Mouse (Mus musculus): Measurements from ENCODE around the gene Rbbp6.

The Rbbp6 gene

GRCm38 (mm10) chr7:122970864-122971420, 5.5 kb downstream of the Rbbp6 start:
- no peak for DNase-seq (ENCODE audit: extremely low read depth, low read depth, low spot score)

GRCm38 (mm10) chr7:122972006-122972689, 6.7 kb downstream of the Rbbp6 start:
- DNase-seq (ENCODE audit: extremely low read depth, low read depth, low spot score) = no peak

GRCm38 (mm10) chr7:122979514-122979913, 14.0 kb downstream of the Rbbp6 start:
- no peak for DNase-seq (ENCODE audit: extremely low read depth, low read depth, low spot score)

GRCm38 (mm10) chr7:122998189-122998588, 32.7 kb downstream of the Rbbp6 start:
- DNase-seq (ENCODE audit: extremely low read depth, low read depth, low spot score) = no peak

GRCm38 (mm10) chr7:122999871-123000396, 34.4 kb downstream of the Rbbp6 start:
- DNase-seq (ENCODE audit: extremely low read depth, low read depth, low spot score) = no peak

- DNase-seq (ENCODE audit: extremely low read depth, low read depth, low spot score) = no peak
These were observed 35.3 kb downstream of the Rbbp6 start for GRCm38 (mm10) chr7:123000796-123001195.

GRCm38 (mm10) chr7:123001341-123002027, 36.0 kb downstream of the Rbbp6 start:
- DNase-seq (ENCODE audit: extremely low read depth, low read depth, low spot score) = no peak

GRCm38 (mm10) chr7:123002028-123002410, 36.5 kb downstream of the Rbbp6 start:
- DNase-seq (ENCODE audit: extremely low read depth, low read depth, low spot score) = no peak

GRCm38 (mm10) chr7:123003207-123003606, 37.7 kb downstream of the Rbbp6 start:
- DNase-seq (ENCODE audit: extremely low read depth, low read depth, low spot score) = no peak

GRCm38 (mm10) chr7:123004442-123004841, 39.0 kb downstream of the Rbbp6 start:
- no peak for DNase-seq (ENCODE audit: extremely low read depth, low read depth, low spot score)

- DNase-seq (ENCODE audit: extremely low read depth, low read depth, low spot score) = no peak
These were observed 40.8 kb downstream of the Rbbp6 start for GRCm38 (mm10) chr7:123006251-123006650.

GRCm38 (mm10) chr7:123007743-123008142, 42.3 kb downstream of the Rbbp6 start:
- DNase-seq (ENCODE audit: extremely low read depth, low read depth, low spot score) = no peak

- no peak for DNase-seq (ENCODE audit: extremely low read depth, low read depth, low spot score)
These were observed 48.0 kb downstream of the Rbbp6 start for GRCm38 (mm10) chr7:123013466-123013865.

- no peak for DNase-seq (ENCODE audit: extremely low read depth, low read depth, low spot score)
These were observed 49.2 kb downstream of the Rbbp6 start for GRCm38 (mm10) chr7:123014729-123015128.

GRCm38 (mm10) chr7:123017627-123018026, 52.1 kb downstream of the Rbbp6 start:
- DNase-seq (ENCODE audit: extremely low read depth, low read depth, low spot score) = no peak

GRCm38 (mm10) chr7:123025123-123025522, 59.6 kb downstream of the Rbbp6 start:
- DNase-seq (ENCODE audit: extremely low read depth, low read depth, low spot score) = no peak

- no peak for DNase-seq (ENCODE audit: extremely low read depth, low read depth, low spot score)
These were observed 64.8 kb downstream of the Rbbp6 start for GRCm38 (mm10) chr7:123030295-123030694.

GRCm38 (mm10) chr7:123030709-123031181, 65.3 kb downstream of the Rbbp6 start:
- DNase-seq (ENCODE audit: extremely low read depth, low read depth, low spot score) = no peak

GRCm38 (mm10) chr7:123031211-123031743, 65.8 kb downstream of the Rbbp6 start:
- DNase-seq (ENCODE audit: extremely low read depth, low read depth, low spot score) = no peak

- no peak for DNase-seq (ENCODE audit: extremely low read depth, low read depth, low spot score)
These were observed 69.8 kb downstream of the Rbbp6 start for GRCm38 (mm10) chr7:123035314-123035713.

GRCm38 (mm10) chr7:123039302-123039701, 73.8 kb downstream of the Rbbp6 start:
- DNase-seq (ENCODE audit: extremely low read depth, low read depth, low spot score) = no peak

GRCm38 (mm10) chr7:123045146-123045545, 79.7 kb downstream of the Rbbp6 start:
- DNase-seq (ENCODE audit: extremely low read depth, low read depth, low spot score) = no peak

All from fat pad, adult 2 months (tissue).